Mouse (Mus musculus): Measurements from ENCODE around the gene Fam241b.

Fam241b gene

DNA sequence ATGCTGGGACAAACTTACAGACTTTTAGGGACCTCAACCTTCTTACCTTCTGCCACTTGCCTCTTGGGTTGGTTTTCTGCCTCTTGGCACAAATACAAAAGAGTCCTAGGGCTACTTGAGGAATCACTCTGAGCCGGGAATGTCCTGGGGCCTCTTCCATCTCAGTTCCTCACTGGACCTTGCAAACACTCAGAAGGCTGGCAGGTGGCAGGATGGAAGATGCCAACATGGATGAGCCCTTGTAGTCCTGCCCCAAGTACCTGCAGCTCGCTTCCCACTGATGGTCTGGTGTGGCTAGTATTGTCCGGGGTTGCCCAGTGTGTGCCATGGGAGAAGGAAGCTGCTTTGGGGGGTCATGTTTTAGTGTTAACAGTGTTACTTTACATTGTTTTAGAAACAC, 73.8 kb downstream of the Fam241b start:
- DNase-seq, result no peak

DNA sequence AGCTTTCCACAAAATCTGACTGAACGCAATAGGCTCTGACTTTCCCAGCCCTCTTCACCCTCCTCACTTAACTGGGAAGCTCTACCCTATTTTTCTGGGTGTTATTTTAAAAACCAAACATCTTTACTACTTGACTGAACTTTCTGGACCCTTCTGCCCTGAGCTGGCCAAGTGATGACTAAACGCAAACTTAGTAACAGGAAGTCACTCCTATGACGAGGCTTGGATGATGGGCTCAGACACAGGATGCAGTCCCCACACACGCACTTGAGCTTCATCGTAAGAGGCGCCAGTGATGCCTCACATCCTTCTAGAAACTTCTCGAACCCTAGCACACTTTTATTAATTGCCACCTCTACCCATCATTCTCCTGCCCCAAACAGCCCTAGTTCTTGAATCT, 74.3 kb downstream of the Fam241b start:
- no peak for DNase-seq

DNA sequence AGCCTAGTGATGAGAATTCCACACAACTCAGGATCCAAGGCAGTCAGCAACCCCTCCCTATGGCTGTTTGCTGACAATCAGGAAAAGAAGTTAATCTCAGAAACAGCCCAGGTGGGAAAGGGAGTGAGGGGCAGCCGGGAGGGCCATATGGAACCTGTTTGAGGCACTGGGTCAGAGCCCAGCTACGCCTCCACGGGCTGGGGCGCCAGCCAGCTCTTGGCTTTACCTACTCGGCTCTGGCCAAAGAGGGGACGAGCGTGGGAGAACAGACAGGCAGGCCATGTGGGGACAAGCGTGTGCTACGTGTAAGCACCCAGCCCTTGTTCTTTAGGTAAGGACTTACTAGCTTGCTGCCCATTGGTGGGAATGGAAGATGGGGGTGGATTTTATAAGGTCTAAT, 75.2 kb downstream of the Fam241b start:
- DNase-seq, result no peak

DNA sequence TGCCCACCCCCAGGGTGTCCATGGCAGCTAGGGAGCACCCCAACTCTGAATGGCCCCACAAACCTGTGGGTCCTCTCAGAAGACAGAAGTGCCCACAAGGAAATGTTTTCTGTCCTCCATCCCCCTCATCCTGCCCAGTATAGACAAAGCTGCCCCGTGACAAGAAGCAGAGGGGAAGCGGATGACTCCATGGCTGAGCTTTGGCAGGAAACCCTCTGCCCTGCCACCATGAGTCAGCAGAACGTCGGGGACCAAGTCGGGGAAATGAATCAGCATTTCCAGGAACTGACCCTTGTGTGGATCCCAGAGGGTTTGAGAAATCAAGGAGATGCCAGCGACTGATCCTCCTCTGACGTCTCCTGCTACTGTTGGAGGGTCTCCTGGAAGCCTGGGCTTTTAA, 77.5 kb downstream of the Fam241b start:
- no peak for DNase-seq

DNA sequence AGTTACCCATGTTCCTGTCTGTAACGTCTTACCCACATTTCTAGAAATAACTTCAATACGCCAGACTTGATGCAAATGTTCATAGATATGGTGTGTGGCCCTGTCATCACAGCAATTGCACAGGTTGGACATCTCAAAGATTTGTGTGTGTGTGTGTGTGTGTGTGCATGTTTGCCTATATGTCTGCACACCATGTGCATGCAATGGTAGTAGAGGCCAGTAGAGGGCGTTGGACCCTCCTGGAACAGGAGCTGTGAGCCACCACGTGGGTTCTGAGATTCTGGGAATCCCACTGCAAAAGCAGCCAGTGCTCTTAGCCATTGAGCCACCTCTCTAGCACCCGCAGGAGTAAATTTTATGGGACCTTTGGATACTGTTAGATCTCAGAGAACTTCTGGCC, 80.9 kb downstream of the Fam241b start:
- no peak for DNase-seq

DNA sequence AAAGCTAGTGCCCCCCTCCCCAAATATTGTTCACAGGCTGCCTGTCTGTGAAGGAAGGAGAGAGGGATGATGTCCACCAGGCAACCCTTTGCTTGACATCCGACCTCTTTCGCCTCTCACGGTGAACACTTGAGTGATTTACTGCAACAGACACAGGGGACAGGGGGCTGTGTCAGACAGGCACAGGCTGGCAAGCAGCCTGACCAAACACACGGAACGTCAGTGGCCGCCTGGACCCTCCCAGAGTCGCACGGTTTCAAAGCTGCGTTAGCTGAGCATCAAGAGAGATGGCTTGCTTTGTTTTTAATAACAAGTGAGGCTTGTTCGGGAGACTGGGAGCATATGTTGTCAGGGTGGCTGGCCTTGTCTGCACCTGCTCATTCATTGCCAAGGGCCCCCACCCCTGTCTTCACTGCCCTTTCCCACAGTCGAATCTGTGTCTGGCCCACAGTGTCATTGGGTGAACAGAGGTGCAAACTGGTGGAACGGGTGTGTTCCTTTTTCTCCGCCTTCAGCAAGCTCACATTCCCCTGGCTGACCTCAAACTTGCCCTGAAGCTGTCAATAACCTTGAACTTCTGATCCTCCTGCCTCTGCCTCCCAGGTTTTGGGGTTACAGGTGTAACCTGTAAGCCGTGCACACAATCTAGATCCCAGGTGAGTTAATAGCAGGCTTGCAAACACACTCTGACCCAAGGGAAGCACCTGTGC, 82.6 kb downstream of the Fam241b start:
- no peak for DNase-seq

DNA sequence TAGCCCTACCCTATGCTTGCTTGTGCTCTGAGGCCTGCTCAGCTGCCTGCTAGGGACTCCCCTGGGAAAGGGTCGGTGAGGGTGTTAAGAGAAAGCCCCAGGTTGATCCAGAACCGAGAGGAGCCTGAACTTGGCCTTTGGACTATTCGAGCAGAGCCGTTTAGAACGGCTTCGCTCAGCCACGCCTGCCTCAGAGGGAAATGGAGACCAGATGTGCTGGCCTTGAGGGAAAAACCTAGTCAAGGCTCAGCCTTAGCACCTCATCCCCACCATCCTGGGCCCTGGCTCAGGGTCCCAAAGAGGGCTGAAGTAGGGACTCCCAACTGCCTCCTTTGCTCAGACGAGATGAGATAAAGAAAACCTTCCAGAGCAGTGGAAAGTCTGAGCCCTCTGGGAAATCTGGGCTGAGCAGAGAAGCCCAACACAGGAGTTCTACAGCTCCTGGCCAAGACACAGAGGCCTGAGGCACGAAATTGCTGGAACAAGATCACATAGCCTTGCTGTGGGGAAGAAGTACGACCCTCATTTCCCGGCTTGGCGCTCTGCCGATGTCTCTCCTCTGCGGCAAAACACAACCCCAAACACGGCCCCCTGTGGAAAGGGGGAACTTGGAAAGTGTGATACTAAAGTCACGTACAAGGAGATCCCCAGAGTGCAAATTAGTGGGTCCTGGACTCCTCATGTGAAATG, 83.4 kb downstream of the Fam241b start:
- no peak for DNase-seq

DNA sequence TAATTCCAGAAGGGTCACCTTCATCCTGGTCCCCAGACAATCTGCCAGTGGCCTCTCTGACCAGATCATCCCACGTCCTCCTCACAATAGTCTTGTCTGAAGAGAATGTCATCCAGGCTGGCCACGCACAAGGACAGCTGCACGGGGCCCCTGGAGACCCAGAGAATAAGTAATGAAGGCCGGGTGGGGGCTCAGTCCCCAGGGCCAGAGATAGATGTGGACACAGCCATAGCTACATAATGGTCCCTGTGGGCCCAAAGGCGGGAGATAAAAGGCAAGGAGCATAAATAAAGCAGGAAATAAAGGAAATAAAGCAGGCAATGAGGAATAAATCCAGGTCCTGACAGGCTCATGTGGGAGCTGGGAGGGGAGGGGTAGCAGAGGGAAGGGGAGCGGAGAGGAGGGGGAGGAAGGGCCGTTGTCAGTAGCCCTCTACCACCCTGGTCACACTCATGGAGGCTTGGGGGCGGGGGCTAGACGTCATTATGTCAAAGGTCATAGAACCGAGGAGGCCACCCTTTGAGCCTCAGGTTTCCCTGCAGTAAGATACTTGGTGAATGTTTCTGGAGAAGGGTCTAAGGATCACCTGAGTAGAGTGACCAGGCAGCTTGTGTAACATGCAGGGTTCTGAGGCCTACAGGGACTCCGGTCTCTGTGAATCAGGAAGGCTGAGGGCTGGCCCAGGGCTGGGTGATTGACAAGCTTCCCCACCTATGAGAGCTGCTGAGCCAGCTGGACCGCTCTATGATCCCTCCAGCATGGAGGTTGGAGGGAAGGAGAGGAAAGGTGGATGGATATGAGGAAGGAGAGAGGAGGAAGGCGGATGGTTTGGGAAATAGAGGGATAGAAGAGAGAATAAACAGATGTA, 85.0 kb downstream of the Fam241b start:
- DNase-seq, result no peak
